Mouse (Mus musculus): Measurements from ENCODE around the gene Elmo2.

DNA sequence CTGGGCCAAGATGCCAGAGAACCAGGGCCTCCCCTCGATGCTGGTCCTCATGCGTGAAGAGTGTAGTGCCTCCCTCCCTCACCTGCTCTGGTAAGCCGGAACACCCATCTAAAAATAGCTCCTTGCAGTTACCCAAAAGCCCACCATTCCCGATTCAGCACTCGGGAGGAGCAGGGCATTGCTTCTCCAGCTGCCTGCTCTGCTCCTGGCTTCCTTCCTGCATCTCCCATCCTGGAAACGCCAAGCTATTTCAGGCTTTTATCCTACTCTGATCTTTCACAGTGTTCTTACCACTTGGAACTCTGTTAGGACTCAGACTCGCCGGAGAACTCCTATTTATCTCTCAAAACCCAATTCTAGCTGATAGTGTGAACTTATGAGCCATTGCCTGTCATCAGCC, 85.9 kb downstream of the Elmo2 start:
- TF ChIP-seq CTCF (IDR thresholded peaks at IDR 0.05; ENCODE audit: extremely low read depth, insufficient read depth, low read length) = no peak
- TF ChIP-seq POLR2A (IDR thresholded peaks at IDR 0.05; ENCODE audit: extremely low read depth, insufficient read depth, low read length) = no peak

Data from cortical plate, adult 2 months (tissue).